Mouse (Mus musculus) limb, embryonic 11.5 days (tissue): ENCODE measurements at regions not wholly inside any gene's neighbourhood (a gene's known extent, or its start where the extent isn't known, plus 50 kb on each side); places are given as distances from the start of the nearest gene placed in this dataset.

Experiments
- ATAC-seq: fragments of 200-750 bp; cut with Nextera tagmentation; 2 replicates; pipeline ENCODE4 v1.8.0; 2017; ENCODE audit warnings: low read depth; ENCODE audit not compliant: insufficient number of reproducible peaks, low FRiP score, low TSS enrichment
- DNase-seq: peaks from one replicate; pipeline ENCODE4 v3.0.0-alpha.2; 2015; ENCODE audit warnings: low spot score
- H3K27ac ChIP-seq: fragments of 300-500 bp; sonication (generic); replicated peaks from 2 replicates; pipeline ENCODE4 v1.5.1; 2014; ENCODE audit warnings: low read depth, mild to moderate bottlenecking, low read length
- H3K27me3 ChIP-seq: fragments of 300-500 bp; sonication (generic); 2 replicates; pipeline ENCODE4 v1.6.1; 2014; ENCODE audit warnings: mild to moderate bottlenecking, low read length, mixed read lengths; ENCODE audit not compliant: control insufficient read depth, insufficient read depth
- H3K36me3 ChIP-seq: fragments of 300-500 bp; sonication (generic); 2 replicates; pipeline ENCODE4 v1.6.1; 2014; ENCODE audit warnings: mild to moderate bottlenecking, low read length, moderate library complexity, mixed read lengths; ENCODE audit not compliant: control insufficient read depth, insufficient read depth
- H3K4me1 ChIP-seq: fragments of 300-500 bp; sonication (generic); 2 replicates; pipeline ENCODE4 v1.6.1; 2014; ENCODE audit warnings: low read length, mixed read lengths; ENCODE audit not compliant: control insufficient read depth, insufficient read depth
- H3K4me2 ChIP-seq: fragments of 300-500 bp; sonication (generic); 2 replicates; pipeline ENCODE4 v1.6.1; 2014; ENCODE audit warnings: low read depth, mild to moderate bottlenecking, moderate library complexity; ENCODE audit not compliant: severe bottlenecking
- H3K4me3 ChIP-seq: fragments of 300-500 bp; sonication (generic); 2 replicates; pipeline ENCODE4 v1.5.1; 2014; ENCODE audit warnings: low read depth, low read length
- H3K9ac ChIP-seq: fragments of 300-500 bp; sonication (generic); 2 replicates; pipeline ENCODE4 v1.6.1; 2014; ENCODE audit warnings: mild to moderate bottlenecking, low read length
- H3K9me3 ChIP-seq: fragments of 300-500 bp; sonication (generic); 2 replicates; pipeline ENCODE4 v1.6.1; 2016; ENCODE audit warnings: low read length; ENCODE audit not compliant: control insufficient read depth
- WGBS: fragments of 180-500 bp; shearing (Covaris S2); extraction: QIAGEN DNeasy Blood & Tissue Kit; methylation state at CpG from one replicate; pipeline ENCODE4 v1.1.7; 2014; 5-methylcytosine and 5-hydroxymethylcytosine counted together

GRCm38 (mm10) chr3:131019163-131019956 is 90.9 kb upstream of the Lef1 start:
- H3K4me1 ChIP-seq, result peaks cover 11% of the 10 kb centered on the region; the same call in 1 of the 2 replicates
- H3K9ac ChIP-seq, result peak overlapping the region; percentile 24
- peak; percentile 67 for DNase-seq
- no peaks in the 10 kb centered on the region for H3K27me3 ChIP-seq
- peak overlapping the region; percentile 7; the same call in 1 of the 2 replicates for H3K4me3 ChIP-seq
- 0 out of 2 replicates have a peak, but pooled peaks have one; percentile 67 for ATAC-seq
- WGBS, result 17% methylated on average over 23 of the region's 23 CpGs
- H3K9me3 ChIP-seq, result no peaks in the 10 kb centered on the region
- H3K4me2 ChIP-seq, result peak overlapping the region; percentile 40
- H3K36me3 ChIP-seq, result no peaks in the 10 kb centered on the region
- H3K27ac ChIP-seq, result no peak overlapping the region

GRCm38 (mm10) chr3:131017899-131018298 is 92.4 kb upstream of the Lef1 start:
- no peak overlapping the region for H3K4me3 ChIP-seq
- no peak for ATAC-seq

GRCm38 (mm10) chr3:131016104-131016503 is 94.2 kb upstream of the Lef1 start:
- Histone ChIP-seq H3K4me1 (peaks cover 11% of the 10 kb centered on the region; the same call in 1 of the 2 replicates), H3K4me3 (no peak overlapping the region), H3K9ac (no peak overlapping the region), H3K9me3 (no peaks in the 10 kb centered on the region), H3K27ac (no peak overlapping the region), H3K27me3 (no peaks in the 10 kb centered on the region), H3K4me2 (no peak overlapping the region), H3K36me3 (no peaks in the 10 kb centered on the region)
- DNase-seq (no peak), ATAC-seq (no peak)
- WGBS, result 56% methylated on average over 10 of the region's 10 CpGs

More at GRCm38 (mm10) chr3:131017899-131018298, 92.4 kb upstream of the Lef1 start:
- Histone ChIP-seq H3K9me3 (no peaks in the 10 kb centered on the region), H3K36me3 (no peaks in the 10 kb centered on the region), H3K9ac (no peak overlapping the region), H3K27me3 (no peaks in the 10 kb centered on the region), H3K27ac (no peak overlapping the region), H3K4me2 (no peak overlapping the region), H3K4me1 (peaks cover 11% of the 10 kb centered on the region; the same call in 1 of the 2 replicates)
- no peak for DNase-seq
- WGBS, result 92% methylated on average over 9 of the region's 9 CpGs

- Histone ChIP-seq H3K9ac (no peak overlapping the region), H3K36me3 (no peaks in the 10 kb centered on the region), H3K27ac (no peak overlapping the region), H3K4me1 (0 out of 2 replicates have a peak, but pooled peaks cover 6% of the 10 kb centered on the region), H3K27me3 (no peaks in the 10 kb centered on the region), H3K9me3 (no peaks in the 10 kb centered on the region), H3K4me2 (no peak overlapping the region), H3K4me3 (no peak overlapping the region)
- WGBS, result 72% methylated on average over 12 of the region's 12 CpGs
- no peak for ATAC-seq
- DNase-seq, result no peak
Observed at GRCm38 (mm10) chr3:131014092-131014716, 96.1 kb upstream of the Lef1 start.

- Histone ChIP-seq H3K9ac (no peak overlapping the region), H3K36me3 (no peaks in the 10 kb centered on the region), H3K4me1 (no peaks in the 10 kb centered on the region; the same call in 1 of the 2 replicates), H3K4me3 (no peak overlapping the region), H3K9me3 (no peaks in the 10 kb centered on the region), H3K27ac (no peak overlapping the region), H3K4me2 (no peak overlapping the region), H3K27me3 (no peaks in the 10 kb centered on the region)
- 69% methylated on average over 13 of the region's 13 CpGs for WGBS
- ATAC-seq, result no peak
- DNase-seq, result peak; percentile 28
Observed at GRCm38 (mm10) chr3:131000701-131001100, 109.6 kb upstream of the Lef1 start.

GRCm38 (mm10) chr3:131000252-131000651 is 110.0 kb upstream of the Lef1 start:
- ATAC-seq (no peak), DNase-seq (no peak)
- Histone ChIP-seq H3K4me1 (no peaks in the 10 kb centered on the region; the same call in 1 of the 2 replicates), H3K27me3 (no peaks in the 10 kb centered on the region), H3K4me3 (no peak overlapping the region), H3K9me3 (no peaks in the 10 kb centered on the region), H3K4me2 (no peak overlapping the region), H3K36me3 (no peaks in the 10 kb centered on the region), H3K9ac (no peak overlapping the region), H3K27ac (no peak overlapping the region)
- WGBS, result 58% methylated on average over 3 of the region's 3 CpGs

- ATAC-seq, result no peak
- no peak overlapping the region for H3K27ac ChIP-seq
- DNase-seq, result no peak
- H3K9me3 ChIP-seq, result no peaks in the 10 kb centered on the region
- no peaks in the 10 kb centered on the region for H3K27me3 ChIP-seq
- H3K4me1 ChIP-seq, result no peaks in the 10 kb centered on the region; the same call in 1 of the 2 replicates
- H3K36me3 ChIP-seq, result no peaks in the 10 kb centered on the region
- no peak overlapping the region for H3K4me3 ChIP-seq
- H3K4me2 ChIP-seq, result no peak overlapping the region
- no peak overlapping the region for H3K9ac ChIP-seq
- WGBS, result 34% methylated on average over 6 of the region's 6 CpGs
Observed at GRCm38 (mm10) chr3:130999818-131000217, 110.5 kb upstream of the Lef1 start.

GRCm38 (mm10) chr3:130998433-130998832 is 111.8 kb upstream of the Lef1 start:
- no peaks in the 10 kb centered on the region for H3K9me3 ChIP-seq
- DNase-seq (no peak), ATAC-seq (no peak)
- H3K27ac ChIP-seq, result no peak overlapping the region
- H3K27me3 ChIP-seq, result no peaks in the 10 kb centered on the region
- no peak overlapping the region for H3K9ac ChIP-seq
- H3K4me2 ChIP-seq, result no peak overlapping the region
- H3K36me3 ChIP-seq, result no peaks in the 10 kb centered on the region
- no peaks in the 10 kb centered on the region; the same call in 1 of the 2 replicates for H3K4me1 ChIP-seq
- H3K4me3 ChIP-seq, result no peak overlapping the region
- 53% methylated on average over 10 of the region's 10 CpGs for WGBS
